Mouse (Mus musculus): ENCODE data around the gene Baiap3. TPM values are rescaled to one million over a fixed set of nuclear protein-coding genes. Genes with fewer than 3 reads are reported as not detected.
"Not testable (repeated sequence)": the region's sequence is repeated elsewhere in the genome, so short reads cannot be mapped to it uniquely, and the experiment has no call there.

Baiap3 gene
- total and polyA plus RNA-seq, 2 experiments = 0.18 to 0.43 TPM

DNA sequence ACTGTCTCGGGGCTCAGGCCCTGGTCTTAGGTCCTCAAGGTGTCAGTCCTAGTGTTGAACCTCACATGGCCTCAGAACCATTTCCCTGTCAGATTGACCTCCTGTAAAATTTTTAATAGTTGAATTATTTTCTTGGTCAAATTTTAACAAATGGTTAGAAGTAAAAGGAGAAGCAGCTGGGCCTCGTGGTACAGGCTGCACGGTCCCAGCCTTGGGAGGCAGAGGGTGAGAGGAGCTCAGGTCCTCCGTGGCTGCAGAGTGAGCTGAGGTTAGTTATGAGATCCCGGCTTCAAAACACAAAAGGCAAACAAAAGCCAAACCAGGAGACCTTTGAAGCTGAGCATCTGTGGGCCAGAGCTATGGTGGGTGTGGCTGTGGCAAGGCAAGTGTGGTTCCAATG, 28.2 kb downstream of the Baiap3 start:
- peak; percentile 23 for DNase-seq (ENCODE audit: extremely low read depth, low read depth, low spot score)
- H3K79me2 ChIP-seq (ENCODE audit: control insufficient read depth, insufficient read depth, low read length) = peaks cover 23% of the 10 kb centered on the region
- TF ChIP-seq POLR2A (IDR thresholded peaks at IDR 0.05; ENCODE audit: extremely low read depth, insufficient read depth, low read length) = no peak
- no peak for TF ChIP-seq CTCF (IDR thresholded peaks at IDR 0.05; ENCODE audit: low read depth, low read length)
- no peak overlapping the region for H3K9ac ChIP-seq (ENCODE audit: low read depth, low read length)
- 60% methylated on average over 5 of the region's 5 CpGs for WGBS
- H3K36me3 ChIP-seq (ENCODE audit: control insufficient read depth, insufficient read depth, low read length) = peaks cover 2% of the 10 kb centered on the region; the same call in 1 of the 2 replicates
- H3K4me3 ChIP-seq (ENCODE audit: insufficient read depth, low read depth, low read length) = no peak overlapping the region
- peaks cover 27% of the 10 kb centered on the region for H3K4me1 ChIP-seq (ENCODE audit: control insufficient read depth, insufficient read depth, low read length)
- no peaks in the 10 kb centered on the region for H3K27me3 ChIP-seq (ENCODE audit: control insufficient read depth, insufficient read depth, low read length)
- H3K27ac ChIP-seq (replicated peaks; ENCODE audit: insufficient read depth, low read depth, low read length) = no peak overlapping the region

- Histone ChIP-seq H3K4me3 (ENCODE audit: insufficient read depth, low read depth, low read length) (no peak overlapping the region), H3K36me3 (ENCODE audit: control insufficient read depth, insufficient read depth, low read length) (no peaks in the 10 kb centered on the region), H3K27ac (replicated peaks; ENCODE audit: insufficient read depth, low read depth, low read length) (no peak overlapping the region), H3K4me1 (ENCODE audit: control insufficient read depth, insufficient read depth, low read length) (peaks cover 35% of the 10 kb centered on the region), H3K27me3 (ENCODE audit: control insufficient read depth, insufficient read depth, low read length) (no peaks in the 10 kb centered on the region), H3K79me2 (ENCODE audit: control insufficient read depth, insufficient read depth, low read length) (peaks cover 25% of the 10 kb centered on the region), H3K9ac (ENCODE audit: low read depth, low read length) (no peak overlapping the region)
- no peak for DNase-seq (ENCODE audit: extremely low read depth, low read depth, low spot score)
- 92% methylated on average over 4 of the region's 4 CpGs for WGBS
- TF ChIP-seq CTCF (IDR thresholded peaks at IDR 0.05; ENCODE audit: low read depth, low read length) = no peak
- TF ChIP-seq POLR2A (IDR thresholded peaks at IDR 0.05; ENCODE audit: extremely low read depth, insufficient read depth, low read length) = no peak
These were observed 30.5 kb downstream of the Baiap3 start for GRCm38 (mm10) chr17:25225659-25226058.

GRCm38 (mm10) chr17:25224586-25225222, 31.5 kb downstream of the Baiap3 start:
- TF ChIP-seq POLR2A (IDR thresholded peaks at IDR 0.05; ENCODE audit: extremely low read depth, insufficient read depth, low read length) = no peak
- TF ChIP-seq CTCF (IDR thresholded peaks at IDR 0.05; ENCODE audit: low read depth, low read length) = no peak
- no peak overlapping the region for H3K27ac ChIP-seq (replicated peaks; ENCODE audit: insufficient read depth, low read depth, low read length)
- no peaks in the 10 kb centered on the region for H3K36me3 ChIP-seq (ENCODE audit: control insufficient read depth, insufficient read depth, low read length)
- H3K4me3 ChIP-seq (ENCODE audit: insufficient read depth, low read depth, low read length) = no peak overlapping the region
- peaks cover 25% of the 10 kb centered on the region for H3K79me2 ChIP-seq (ENCODE audit: control insufficient read depth, insufficient read depth, low read length)
- no peak overlapping the region for H3K9ac ChIP-seq (ENCODE audit: low read depth, low read length)
- DNase-seq (ENCODE audit: extremely low read depth, low read depth, low spot score) = peak; percentile 23
- H3K4me1 ChIP-seq (ENCODE audit: control insufficient read depth, insufficient read depth, low read length) = peaks cover 28% of the 10 kb centered on the region
- no peaks in the 10 kb centered on the region for H3K27me3 ChIP-seq (ENCODE audit: control insufficient read depth, insufficient read depth, low read length)
- 84% methylated on average over 7 of the region's 7 CpGs for WGBS

- peaks cover 25% of the 10 kb centered on the region for H3K79me2 ChIP-seq (ENCODE audit: control insufficient read depth, insufficient read depth, low read length)
- peaks cover 21% of the 10 kb centered on the region for H3K4me1 ChIP-seq (ENCODE audit: control insufficient read depth, insufficient read depth, low read length)
- no peaks in the 10 kb centered on the region for H3K36me3 ChIP-seq (ENCODE audit: control insufficient read depth, insufficient read depth, low read length)
- peak overlapping the region; percentile 91 for H3K27ac ChIP-seq (replicated peaks; ENCODE audit: insufficient read depth, low read depth, low read length)
- no peak for TF ChIP-seq CTCF (IDR thresholded peaks at IDR 0.05; ENCODE audit: low read depth, low read length)
- no peak for TF ChIP-seq POLR2A (IDR thresholded peaks at IDR 0.05; ENCODE audit: extremely low read depth, insufficient read depth, low read length)
- no peaks in the 10 kb centered on the region for H3K27me3 ChIP-seq (ENCODE audit: control insufficient read depth, insufficient read depth, low read length)
- peak; percentile 72 for DNase-seq (ENCODE audit: extremely low read depth, low read depth, low spot score)
- 21% methylated on average over 6 of the region's 6 CpGs for WGBS
- H3K4me3 ChIP-seq (ENCODE audit: insufficient read depth, low read depth, low read length) = peak overlapping the region; percentile 78
- H3K9ac ChIP-seq (ENCODE audit: low read depth, low read length) = peak overlapping the region; percentile 79
These were observed 33.1 kb downstream of the Baiap3 start for GRCm38 (mm10) chr17:25222951-25223601.

DNA sequence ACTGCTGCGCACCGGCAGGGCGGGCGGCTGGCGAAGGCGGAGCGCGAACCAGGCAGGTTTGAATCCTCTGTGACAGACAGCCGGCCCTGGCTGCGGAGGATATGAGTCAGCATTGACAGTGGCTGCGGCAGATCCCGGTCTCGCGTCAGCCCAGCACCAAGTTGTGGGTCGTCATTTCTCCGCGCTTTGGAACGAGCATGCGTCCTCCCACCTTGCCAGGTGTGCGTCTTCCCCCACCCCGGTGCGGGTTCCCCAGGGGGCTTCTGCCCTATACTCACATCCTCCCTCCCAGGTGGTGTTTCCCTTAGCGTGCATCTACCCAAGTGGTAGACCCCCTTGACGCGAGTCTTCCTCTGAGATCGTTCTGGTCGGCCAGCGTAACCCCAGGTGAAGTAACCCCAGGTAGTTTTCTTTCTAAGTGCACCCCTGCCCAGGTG, 33.6 kb downstream of the Baiap3 start:
- H3K4me1 ChIP-seq (ENCODE audit: control insufficient read depth, insufficient read depth, low read length) = peaks cover 21% of the 10 kb centered on the region
- H3K36me3 ChIP-seq (ENCODE audit: control insufficient read depth, insufficient read depth, low read length); DNase-seq (ENCODE audit: extremely low read depth, low read depth, low spot score); H3K27me3 ChIP-seq (ENCODE audit: control insufficient read depth, insufficient read depth, low read length): not testable (repeated sequence)
- peak overlapping the region; percentile 91 for H3K27ac ChIP-seq (replicated peaks; ENCODE audit: insufficient read depth, low read depth, low read length)
- peak overlapping the region; percentile 79 for H3K9ac ChIP-seq (ENCODE audit: low read depth, low read length)
- 9% methylated on average over 17 of the region's 28 CpGs for WGBS
- peak overlapping the region; percentile 78 for H3K4me3 ChIP-seq (ENCODE audit: insufficient read depth, low read depth, low read length)
- H3K79me2 ChIP-seq (ENCODE audit: control insufficient read depth, insufficient read depth, low read length) = peaks cover 25% of the 10 kb centered on the region

All from liver, adult 2 months (tissue).